Mouse (Mus musculus): ENCODE results near the gene Ddias.

DNA sequence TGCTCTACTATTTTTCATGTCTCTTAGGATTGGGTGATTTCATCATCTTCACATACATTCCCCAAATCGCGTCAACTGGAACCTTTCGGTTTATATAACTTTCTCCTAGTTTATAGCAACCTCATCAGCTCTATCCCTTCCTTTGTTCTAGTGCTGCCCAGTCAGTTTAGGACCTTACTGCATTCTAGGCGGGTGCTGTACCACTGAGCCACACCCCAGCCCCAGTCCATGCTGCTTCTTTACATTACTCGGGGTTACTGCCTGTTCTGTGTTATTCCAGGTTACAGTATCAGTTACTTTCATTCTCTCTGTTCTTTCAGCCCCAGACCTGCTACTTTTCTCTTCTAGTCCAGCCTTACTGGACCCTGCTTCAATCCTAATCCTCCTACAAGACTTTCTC, 13.2 kb upstream of the Ddias start:
- TF ChIP-seq CTCF (IDR thresholded peaks at IDR 0.05; ENCODE audit: low read depth) (no peak), EP300 (IDR thresholded peaks at IDR 0.05; ENCODE audit: low read depth) (no peak)
